Mouse (Mus musculus): ENCODE results near the gene Tmem88.

Gene Tmem88

DNA sequence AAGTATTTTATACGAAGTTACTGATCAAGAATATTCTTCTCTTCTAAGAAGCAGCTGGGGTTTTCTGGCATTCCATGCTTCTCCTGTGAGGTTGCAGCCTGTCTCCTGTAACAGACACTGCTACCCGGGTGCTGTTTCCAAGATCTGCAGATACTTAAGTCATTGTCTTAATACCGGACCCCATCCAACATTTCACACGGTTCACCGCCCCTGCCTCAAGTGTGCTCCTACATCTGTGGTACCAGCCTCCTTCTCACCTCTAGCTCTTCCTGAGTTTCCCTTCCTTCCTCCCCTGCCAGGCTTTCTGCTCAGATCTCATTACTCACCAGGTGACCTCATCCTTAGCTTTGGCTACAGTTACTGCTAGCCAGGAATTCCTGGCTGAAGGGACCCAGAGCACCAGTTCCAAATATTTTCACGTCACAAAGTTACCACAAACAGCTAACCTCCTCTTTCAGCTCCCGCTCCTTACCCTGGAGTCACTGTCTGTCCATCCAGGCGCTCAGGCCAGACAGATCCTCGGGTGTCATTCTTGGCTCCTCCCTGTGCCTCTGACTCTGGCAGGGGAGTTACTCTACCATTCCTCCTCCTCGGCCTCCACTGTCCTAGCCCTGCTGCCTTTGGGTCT lies 15.4 kb downstream of the Tmem88 start:
- no peak for DNase-seq (ENCODE audit: low spot score in 2 of 2)

DNA sequence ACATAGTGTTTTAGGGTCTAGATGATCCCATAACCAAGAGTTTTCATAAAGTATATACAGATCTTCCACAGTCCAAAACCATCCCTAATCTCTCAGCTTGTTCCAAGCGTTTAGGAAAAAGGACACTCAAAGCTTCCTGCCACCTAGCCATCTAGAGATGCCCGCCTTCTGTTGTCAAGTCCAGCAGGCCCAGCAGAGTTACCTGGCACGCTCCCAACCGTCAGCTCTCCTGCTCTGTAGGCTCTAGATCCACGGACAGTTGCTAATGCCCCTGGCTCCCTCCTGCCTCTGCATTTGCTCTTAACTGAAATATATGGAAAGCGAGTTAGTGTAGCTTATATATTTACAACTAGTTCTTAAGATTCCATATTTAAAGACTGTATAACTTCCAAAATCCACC lies 16.7 kb downstream of the Tmem88 start:
- no peak for DNase-seq (ENCODE audit: low spot score in 2 of 2)

DNA sequence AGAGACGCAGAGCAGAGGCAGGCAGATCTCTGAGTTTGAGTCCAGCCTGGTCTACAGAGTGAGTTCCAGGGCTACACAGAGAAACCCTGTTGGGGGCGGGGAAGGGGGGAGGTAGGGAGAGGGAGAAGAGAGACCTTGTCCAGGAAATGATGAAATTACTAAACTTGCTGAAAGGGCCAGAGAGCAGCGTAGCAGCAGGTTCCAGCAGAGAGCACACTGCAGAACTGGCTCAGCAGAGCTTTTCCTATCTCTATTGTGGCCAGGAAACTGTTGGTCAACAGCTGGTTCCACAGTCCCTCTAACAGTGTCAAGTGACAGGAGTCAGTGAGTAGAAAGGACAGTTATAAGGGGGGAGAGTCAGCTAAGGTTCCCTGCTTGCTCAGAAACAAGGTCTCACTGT lies 18.4 kb downstream of the Tmem88 start:
- no peak for DNase-seq (ENCODE audit: low spot score in 2 of 2)

DNA sequence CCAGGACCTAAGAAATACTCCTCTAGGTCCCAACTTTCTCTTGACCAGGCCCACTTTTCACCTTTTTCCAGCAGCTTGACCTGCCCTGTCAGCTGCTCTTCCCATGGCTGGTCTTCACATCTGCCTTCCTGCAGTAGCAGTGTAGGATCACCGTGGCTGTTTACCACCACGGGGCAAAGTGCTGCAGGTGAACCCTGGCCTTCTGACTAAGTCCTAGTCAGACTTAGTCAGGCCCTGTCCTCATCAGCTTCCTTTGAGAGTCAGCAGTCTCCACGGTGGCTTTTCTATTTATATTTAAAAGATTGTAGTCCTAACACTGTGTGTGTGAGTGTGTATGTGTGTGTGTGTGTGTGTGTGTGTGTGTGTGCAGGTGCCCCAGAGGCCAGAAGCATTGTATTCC lies 20.3 kb downstream of the Tmem88 start:
- DNase-seq (ENCODE audit: low spot score in 2 of 2): no peak

DNA sequence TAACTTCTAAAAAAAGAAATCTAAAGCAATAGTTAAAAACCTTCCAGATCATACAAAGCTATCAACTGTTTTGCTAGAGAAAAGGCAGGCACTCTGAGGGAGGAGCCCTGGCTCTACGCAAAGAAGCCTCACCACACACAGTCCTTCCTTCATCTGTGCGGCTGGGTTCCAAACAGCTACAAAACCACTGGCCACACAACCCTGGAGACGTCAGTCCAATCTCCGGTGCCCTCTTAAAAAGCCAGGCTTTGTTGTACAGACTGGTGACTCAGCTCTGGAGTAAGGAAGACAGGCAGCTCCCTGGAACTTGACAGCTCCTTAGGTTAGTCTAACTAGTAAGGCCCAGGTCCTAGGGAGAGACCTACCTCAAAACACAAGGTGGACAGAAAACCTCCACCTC lies 22.4 kb downstream of the Tmem88 start:
- DNase-seq (ENCODE audit: low spot score in 2 of 2): no peak

DNA sequence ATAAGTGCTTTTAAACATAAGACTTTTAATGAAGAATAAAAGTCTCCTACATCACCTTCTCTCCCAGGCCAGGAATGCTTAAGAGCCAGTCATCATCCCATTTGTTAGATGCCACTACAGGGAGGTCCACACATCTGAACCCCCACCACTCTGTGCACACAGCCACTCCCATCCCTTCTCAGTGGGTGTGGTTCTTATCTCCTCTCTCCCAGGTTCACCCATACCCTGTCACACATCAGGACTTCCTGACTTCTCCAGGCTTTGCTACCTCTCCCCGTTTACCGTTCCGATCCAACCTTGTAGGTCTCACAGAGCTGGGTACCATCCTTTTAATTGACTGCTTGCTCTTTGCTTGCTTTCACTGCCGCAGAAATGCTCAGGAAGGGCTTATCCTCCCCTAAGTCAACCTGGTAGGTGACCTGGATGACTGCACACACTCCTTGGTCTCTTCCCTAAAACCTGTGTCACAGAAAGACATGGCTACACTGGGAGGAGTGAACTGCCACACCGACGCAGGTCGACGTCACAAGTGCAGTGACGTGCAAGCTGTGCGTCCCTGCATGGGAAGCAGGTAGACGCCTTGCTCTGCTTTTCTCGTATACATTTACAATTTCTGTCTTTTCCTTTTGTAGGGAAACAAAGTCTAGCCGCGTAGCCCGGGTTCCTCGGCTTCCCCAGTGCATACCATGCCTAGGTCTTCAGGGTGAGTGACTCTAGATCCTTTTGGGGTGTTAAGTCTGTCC lies 24.6 kb downstream of the Tmem88 start:
- no peak for DNase-seq (ENCODE audit: low spot score in 2 of 2)

DNA sequence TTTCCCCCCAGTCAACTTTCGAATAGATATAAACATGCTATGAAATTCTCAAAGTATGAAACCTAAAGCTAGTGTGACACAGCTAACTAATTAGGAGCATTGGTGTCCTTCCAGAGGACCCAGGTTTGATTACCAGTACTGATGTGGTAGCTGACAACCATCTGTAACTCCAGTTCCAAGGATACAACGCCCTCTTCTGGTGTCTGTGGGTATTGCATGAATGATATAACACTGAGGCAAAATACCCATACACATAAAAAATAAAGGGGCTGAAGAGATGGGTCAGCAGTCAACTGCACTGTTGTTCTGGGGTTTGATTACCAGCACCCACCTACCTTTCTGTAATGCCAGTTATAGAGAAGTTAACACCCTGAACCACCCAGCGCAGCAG lies 25.3 kb downstream of the Tmem88 start:
- DNase-seq (ENCODE audit: low spot score in 2 of 2): no peak

DNA sequence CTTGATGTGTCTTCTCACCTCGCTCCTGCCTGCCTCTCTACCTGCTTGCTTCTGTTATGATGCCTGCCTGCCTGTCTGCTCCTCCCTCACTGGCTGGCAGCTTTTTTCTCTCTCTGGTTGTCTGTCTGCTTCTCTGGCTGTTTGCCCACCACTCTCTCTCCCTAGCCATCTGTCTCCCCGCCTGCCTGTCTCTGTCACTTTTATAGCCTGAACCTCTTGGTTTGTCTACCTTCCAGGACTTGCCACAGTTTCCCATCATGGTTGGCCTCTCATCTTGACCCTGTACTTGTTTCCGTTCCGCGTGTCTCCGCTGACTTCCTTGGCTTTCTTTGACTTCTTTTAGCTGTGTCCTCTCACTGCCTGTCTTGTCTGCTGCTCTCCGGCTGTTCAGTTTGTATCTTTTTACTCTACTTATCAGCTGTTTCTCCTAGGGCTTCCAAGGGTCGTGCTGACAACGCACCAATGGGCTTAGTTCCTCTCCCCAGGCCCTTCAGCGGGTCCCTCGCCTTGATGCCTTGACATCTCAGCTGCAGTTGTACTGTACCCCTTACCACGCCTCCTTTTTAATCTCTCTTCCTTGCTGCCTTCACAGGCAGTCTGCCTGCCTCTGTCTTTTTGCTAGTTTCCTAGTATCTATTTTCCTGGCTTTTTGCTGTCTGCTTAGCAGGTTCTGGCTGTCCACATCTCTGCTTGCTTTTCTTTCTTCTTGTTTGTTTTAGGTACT lies 25.8 kb downstream of the Tmem88 start:
- no peak for DNase-seq (ENCODE audit: low spot score in 2 of 2)

DNA sequence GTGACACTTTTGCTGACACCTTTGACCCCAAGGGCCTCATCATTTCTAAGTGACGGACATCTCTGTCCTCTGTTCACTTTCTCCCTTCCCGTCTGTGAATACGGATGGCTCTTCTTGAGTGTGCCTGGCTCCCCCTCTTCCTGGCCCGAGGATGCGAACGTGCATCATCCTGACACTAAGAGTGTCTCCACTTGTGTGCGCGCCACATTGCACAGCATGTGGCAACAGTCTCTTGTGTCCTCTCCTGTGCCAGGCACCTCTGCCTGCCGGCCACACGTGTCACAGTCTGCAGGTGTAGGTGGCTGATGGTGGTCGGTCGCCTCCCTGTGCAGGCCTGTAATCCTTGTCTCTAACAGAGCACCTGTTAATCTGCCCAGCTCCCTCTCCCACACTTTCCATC lies 26.4 kb downstream of the Tmem88 start:
- no peak for DNase-seq (ENCODE audit: low spot score in 2 of 2)

DNA sequence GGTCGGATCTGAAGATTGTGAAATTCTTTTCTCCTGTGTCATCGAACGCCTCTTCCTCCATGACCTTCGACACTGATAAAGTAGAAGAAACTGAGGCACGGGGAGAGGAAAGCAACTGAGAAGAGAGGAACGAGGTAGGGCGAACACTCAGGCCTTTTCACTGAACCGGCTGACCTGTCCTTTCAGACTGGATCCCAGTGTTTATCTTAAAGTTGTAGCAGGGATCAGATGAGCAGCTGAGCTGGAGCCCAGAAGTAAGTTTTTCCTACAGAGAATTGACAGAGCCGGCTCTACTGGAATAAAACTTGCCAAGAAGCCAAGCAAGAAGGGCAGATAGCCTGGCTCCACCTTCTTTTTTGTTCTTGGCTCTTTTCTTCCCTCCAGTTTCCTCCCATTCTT lies 27.2 kb downstream of the Tmem88 start:
- DNase-seq (ENCODE audit: low spot score in 2 of 2): no peak

DNA sequence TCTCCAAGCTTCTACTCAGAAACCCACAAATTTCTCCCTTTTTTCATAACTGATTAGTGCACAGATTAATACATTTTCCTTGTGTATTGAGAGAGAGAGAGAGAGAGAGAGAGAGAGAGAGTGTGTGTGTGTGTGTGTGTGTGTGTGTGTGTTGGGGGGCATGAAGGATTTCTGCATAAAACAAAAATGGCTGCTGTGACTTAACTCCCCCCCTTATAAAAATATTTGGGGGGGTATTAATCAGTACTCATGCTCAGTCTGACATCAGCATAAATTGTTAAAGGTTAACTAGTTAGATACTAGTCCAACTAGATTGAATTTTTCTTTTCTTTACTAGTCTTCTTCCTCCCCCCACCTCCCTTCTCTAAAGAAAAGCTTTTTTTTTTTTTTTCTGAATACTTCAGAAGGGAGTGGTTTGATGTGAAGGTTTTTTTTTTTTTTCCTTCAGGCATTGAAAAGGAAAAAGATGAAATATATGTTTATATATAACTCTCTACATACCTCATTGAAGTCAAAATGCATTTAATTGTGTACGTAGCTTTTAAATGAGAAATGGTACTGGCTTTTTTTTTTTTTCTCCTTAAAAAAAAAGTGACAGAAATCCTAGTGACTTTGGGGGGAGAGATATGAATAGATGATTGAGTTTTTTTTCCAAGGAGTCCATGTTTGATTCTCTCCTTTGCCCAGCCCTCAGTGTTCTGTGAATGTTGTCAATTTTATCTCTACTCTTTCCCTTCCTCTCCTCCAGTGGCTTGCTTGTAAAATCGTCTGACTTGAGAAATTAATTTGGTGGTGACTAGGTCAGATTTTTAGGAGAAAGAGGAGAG lies 27.8 kb downstream of the Tmem88 start:
- no peak for DNase-seq (ENCODE audit: low spot score in 2 of 2)

DNA sequence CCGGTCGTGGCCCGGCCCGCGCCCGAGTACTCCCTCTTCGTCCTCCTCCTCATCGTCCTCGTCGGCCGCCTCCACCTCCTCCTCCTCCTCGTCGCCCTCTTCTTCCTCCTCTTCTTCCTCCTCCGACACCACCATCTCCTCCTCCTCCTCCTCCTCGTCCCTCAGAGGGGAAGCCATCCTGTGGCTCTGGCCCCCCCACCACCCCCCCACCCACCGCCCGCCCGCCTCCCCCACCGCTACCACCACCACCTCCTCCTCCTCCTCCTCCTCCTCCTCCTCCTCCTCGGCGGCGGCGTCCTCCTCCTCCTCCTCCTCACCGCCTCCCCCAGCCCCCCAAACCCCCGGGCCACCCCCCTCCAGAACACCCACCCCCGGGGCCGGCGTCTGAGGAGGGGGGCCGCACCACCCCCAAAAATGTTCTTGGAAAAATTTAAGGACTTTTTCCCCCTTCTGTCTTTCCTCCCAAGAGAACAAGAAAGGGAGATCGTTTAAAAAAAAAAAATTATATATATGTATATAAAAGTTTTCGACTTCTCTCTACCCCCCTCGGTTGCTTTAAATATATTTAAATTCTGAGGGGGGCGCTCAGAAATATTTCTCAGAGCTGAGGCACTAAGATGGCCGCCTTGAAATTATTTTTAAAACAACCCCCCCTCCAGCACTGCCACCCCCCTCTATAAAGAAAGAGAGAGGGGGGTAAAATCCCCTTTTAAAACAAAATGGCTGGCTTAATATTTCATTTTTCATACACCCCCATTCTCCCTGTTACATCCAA lies 28.6 kb downstream of the Tmem88 start, which contains the start of gene Chd3:
Gene Chd3 (minus strand): TSS at position 192 of the 775 bp plus-strand sequence.
- no peak for DNase-seq (ENCODE audit: low spot score in 2 of 2)

DNA sequence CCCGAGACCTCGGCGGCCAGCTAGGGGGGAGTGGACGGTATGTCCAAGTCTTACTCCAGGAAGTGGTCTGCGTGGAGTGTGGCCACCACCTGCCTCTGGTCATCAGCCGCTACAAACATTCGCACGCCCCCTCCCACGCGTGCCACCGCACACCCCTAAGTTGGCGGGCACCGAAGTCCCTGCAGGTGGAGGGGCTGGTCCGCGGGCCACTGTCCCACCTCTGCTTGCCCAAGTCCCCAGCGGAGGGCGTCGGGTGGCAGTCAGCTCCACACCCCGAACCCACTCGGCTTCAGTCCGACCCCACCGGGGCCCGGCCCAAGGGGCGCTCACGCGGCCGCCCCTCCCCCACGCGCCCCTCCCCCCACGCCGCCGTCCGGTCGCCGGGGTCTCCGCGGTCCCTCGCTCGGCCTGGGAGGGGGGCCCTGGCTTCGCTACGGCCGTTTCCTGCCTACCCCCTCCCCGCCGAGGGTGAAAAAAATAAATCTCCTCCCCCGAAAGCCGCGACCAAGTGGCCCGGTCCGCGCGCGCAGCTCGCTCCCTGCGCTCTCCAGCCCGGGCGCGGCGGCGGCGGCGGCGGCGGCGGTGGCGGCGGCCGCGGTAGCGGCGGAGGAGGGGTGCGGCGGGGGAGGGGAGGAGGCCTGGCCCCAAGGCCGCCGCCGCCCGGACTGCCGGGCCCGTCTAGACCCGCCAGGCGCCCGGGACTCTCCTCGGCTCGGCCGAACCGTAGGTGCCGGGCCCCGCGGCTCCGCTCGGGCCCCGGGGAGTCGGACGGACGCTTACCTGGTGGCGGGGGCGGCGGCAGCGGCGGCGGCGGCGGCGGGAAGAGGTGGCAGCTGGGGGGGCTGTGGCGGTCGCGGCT lies 29.4 kb downstream of the Tmem88 start:
- peak; percentile 24 to 30 for DNase-seq (ENCODE audit: low spot score in 2 of 2)

DNA sequence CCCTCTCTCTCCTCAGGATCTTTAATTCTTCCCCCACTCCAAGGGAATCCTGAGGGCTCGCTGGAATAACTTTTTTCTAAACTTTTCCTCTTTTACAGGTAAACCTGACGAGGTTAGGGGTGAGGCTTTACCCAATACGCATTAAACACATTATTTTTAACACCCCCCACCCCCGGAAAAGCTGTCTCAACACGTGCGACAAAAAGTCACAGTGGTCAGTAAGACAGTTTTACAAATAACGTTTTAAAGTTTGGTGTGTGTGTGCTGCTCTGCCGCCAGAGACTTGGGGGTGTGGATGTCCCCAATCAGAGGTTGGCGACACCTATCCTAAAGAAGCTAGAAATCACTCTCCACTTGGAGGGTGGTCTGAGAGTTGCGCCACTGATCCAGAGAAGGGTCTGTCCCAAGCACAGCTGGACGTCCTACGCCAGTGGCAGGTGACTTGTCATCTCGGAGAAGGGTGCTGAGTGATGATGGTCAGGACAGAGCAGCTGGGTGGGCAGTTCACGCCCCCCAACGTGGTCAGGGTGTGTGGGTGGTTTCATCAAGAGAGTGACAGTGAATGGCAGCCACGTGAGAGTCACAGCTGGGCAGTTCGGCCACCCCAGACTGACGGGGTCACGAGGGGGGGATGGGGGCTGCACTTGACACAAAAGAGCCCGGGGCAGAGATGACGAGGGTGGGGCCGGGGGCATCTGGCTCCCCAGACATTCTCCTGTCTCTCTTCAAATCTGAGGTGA lies 30.2 kb downstream of the Tmem88 start:
- peak; percentile 11 to 13 for DNase-seq (ENCODE audit: low spot score in 2 of 2)

DNA sequence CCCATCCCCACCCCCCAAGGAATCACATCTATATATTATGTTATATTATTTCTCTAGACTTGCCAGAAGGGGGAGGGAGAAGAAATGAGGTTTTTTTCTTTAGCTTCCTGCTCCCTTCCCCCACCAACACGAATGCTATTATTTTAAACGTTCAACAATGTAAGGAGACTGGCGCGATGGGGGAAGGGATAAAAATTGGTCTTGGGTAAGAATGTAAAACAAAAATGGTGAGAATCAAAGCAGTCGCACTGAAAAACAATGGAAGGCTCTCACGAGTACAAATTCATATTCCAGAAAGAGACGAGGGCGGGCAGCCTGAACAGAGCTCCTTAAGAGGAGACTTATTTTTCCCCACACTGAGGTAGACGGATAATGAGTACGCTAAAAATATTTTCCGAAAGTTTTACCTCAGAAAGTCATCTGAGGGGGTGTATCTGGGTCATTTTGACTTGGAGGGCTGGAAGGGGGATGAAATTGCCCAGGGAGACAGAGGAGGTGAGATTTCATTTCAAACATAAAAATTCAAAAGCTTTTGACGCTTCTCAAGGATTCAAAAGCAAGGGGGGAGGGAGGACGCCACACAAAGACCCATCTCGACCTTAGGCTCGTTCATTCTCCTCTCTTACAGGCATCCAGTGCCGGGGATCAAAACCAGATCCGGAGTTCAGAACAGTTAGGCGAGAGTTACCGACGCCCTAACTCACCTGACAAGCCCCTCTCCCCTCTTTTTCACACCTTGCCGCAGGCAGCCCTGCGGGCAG lies 31.0 kb downstream of the Tmem88 start:
- DNase-seq (ENCODE audit: low spot score in 2 of 2): peak; percentile 20 to 21

DNA sequence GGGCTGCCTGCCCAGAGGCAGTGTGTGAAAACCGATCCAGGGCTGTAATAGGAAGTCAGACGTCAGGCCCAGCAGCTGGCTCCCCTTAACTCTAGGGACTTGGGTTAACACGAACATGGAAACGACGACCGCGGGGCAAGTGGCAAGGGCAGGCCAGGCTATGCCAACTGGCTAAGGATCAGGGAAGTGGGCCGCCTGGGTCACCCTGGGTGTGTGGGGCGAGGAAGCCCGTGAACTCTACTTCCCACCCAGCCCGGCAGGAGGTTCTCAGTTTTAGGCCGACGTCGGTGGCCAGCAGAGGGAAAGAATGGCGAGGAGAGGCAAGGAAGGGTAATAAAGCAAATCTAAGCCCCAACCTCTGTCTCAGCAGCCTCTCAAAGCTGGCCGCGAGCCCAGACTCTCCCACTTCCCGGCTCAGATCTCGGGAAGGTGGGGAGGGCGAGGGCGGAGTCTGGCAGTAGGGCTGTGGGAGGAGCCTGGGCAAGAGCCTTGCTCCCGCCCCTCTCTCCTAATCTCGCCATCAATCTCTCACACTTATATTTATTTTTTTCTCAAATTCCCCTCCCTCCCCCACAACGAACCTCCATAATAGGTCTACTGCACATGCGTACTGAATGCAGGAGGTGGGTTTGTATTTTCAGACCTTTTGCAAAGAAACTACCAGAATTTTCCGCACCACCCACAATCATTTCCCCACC lies 31.7 kb downstream of the Tmem88 start:
- peak; percentile 90 to 97 for DNase-seq (ENCODE audit: low spot score in 2 of 2)

DNA sequence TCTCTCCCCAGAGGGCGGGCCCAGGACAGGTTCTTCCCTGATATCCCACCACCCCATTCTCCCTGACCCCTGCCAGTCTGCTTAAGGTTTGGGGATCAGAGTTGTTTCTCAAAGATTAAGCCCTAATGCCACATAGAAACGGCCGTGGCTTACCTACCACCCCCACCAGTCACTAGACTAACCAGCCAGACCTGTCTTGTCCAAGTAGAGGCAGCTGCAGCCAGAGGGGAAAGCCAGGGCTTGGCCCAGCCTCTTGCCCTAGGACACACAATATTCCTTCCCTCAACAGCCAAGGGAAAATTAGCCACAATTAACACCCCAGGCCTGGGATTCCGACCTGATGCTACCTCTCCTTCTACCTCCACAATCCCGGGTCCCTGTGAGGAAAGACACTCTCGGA lies 32.3 kb downstream of the Tmem88 start:
- DNase-seq (ENCODE audit: low spot score in 2 of 2): peak; percentile 47 to 64

DNA sequence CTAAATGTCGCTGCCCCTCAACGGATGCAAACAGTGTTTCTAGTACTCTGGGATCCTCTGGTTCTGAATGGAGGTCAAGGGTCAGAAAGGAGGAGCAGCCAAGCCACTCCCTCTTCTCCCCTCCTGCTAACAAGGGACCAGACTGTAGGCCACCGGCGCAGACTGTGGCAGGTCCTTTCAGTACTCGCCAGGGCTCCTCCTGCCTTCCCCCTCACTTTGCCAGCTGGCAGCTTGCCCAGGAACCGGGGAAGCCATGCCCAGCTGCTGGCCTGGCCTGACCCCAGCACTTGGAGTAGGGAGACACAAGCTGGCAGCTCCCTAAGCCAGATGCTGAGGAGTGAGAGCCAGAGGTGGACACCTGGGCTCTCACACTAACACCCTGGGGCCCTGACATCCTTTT lies 33.1 kb downstream of the Tmem88 start:
- peak; percentile 86 to 94 for DNase-seq (ENCODE audit: low spot score in 2 of 2)
